Mouse (Mus musculus) erythroblast, embryonic 14.5 days (primary cell): ENCODE results near the gene Cdk15.

Experiments
- GATA1 ChIP-seq: IDR thresholded peaks from 2 replicates; pipeline ENCODE4 v1.6.1; 2012; ENCODE audit warnings: low read length, inconsistent platforms, mixed read lengths
- TAL1 ChIP-seq: IDR thresholded peaks from 3 replicates; pipeline ENCODE4 v1.6.1; 2012; ENCODE audit warnings: low read length, inconsistent platforms, mixed read lengths

- TF ChIP-seq TAL1 (no peak), GATA1 (no peak)
These were observed 41.9 kb downstream of the Cdk15 start for GRCm38 (mm10) chr1:59298491-59299090.
